Mouse (Mus musculus): ENCODE measurements around the gene Polr2f. TPM values are rescaled to one million over a fixed set of nuclear protein-coding genes. Genes with fewer than 3 reads are reported as not detected.
A peak's percentile ranks its signal among the peaks of the same experiment; 100 is the strongest.

Polr2f gene
- 100 to 1,000 TPM; 132 to 146 TPM for total RNA-seq (2021)

DNA sequence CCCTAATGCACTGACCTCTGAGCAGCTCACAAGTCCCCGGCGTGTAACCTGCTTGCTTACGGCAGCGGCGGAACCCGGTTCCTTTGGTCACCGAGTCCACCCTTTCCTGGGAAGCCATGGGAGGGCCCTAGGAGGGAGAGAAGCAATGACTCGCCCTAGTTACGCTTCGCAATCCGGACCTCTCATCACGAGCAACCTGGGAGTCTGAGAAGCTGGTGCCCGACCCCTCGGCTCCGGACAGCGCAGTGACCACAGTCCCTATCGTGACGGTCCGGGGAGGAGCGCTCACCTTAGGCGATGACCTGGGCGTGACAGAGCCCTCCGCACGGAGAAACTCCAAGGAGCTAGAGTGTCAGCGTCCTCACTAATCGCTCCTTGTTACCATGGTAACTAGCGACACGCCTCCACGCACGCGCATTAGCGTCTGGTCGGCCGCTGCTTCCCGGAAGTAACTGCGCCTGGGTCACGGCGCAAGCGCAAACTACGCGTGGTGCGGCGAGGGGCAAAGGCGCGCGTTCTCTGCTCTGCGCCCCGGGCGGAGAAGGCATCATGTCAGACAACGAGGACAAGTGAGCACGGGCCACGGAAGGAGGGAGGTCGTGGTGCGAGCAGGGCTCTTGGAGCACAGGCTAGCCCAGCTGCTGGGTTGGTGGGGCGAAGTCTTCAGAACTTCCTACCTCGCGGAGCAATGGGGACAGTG, at the start of gene Polr2f, which contains the start of gene 1700088E04Rik:
Gene Polr2f (plus strand): TSS at position 144 of the 700 bp plus-strand sequence.
Gene 1700088E04Rik (minus strand): TSS at position 388 of the 700 bp plus-strand sequence.
- DNase-seq = peak; percentile 95 to 96
- intact Hi-C loops (cut with DNase I) = no loop called here

DNA sequence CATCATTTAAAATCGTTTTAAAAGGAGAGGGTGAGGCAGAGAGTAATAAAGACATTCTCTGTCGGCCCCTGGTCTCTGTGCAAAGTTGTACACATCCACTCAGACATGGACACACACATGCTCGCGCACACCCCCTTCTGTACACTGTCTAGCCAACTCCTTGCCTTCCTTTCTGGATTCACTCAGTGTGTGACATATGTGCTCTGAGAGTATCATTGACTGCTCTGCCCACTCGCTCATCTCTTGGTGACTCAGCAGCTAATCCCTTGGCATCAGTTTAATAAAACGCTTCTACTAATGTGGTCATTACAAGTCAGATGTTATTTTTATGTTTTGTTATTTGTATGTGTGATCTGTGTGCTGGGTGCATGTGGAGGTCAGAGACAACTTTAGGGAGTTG, 48.5 kb upstream of the Polr2f start:
- DNase-seq = no peak
- intact Hi-C loops (cut with DNase I) = loop anchor here (2.0 kb wide), 1 partner anchor 35 kb away; no protein-coding TSS in a partner anchor

DNA sequence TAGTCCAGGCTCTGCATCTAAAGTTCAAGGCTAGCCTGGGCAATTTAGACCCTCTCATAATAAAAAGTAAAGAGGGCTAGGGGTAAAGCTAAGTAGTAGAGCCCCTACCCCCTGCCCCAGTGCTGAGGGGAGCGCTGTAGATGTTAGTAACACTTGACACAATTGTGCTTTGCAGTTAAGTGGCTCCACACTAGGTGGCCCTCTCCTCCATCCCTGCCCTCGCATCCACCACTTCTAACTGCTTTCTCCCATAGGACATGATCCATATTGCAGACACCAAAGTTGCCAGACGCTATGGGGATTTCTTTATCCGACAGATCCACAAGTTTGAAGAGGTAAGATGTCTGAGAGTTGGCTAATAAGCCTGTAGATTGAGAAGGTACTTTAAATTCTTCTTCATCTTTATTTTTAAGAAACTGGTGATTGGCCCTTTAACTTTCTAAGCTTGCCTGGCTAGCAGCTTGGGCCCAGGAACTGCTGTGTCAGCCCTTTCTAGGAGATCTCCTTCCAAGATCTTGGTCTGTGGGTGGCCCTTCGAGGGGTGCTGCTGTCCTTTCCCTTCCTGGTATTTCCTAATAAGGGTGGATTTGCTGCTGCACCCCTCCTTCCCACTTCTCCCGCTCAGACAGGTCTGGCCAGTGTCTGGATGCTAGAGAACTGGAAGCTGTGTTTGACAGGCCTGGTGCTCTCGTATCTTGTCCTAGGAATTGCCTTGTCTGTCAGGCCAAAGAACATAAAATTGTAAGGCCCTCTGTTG, 47.5 kb upstream of the Polr2f start:
- DNase-seq = no peak
- intact Hi-C loops (cut with DNase I) = loop anchor here (1.0 to 2.0 kb wide), 2 partner anchors 34 to 55 kb away; no protein-coding TSS in a partner anchor

DNA sequence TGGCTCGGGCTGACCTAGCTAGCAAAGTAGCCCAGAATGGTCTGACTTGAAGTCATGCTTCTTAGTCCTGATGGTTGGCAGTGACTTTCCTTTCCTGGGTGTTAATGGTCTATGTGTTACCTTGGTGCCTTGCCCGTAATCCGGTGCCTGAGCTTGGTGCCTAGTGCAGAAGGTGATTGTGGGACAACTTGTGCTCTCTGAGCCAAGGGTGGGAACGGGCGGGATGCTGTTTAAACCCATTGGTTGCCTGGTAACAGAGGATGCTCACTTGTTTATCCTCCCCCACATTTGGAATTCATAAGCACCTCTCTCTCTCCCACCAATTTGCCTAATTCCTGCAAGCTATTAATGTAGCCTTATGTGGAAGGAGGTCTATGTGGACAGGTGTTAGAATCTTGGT, 45.3 kb upstream of the Polr2f start:
- intact Hi-C loops (cut with DNase I) = no loop called here
- DNase-seq = no peak

DNA sequence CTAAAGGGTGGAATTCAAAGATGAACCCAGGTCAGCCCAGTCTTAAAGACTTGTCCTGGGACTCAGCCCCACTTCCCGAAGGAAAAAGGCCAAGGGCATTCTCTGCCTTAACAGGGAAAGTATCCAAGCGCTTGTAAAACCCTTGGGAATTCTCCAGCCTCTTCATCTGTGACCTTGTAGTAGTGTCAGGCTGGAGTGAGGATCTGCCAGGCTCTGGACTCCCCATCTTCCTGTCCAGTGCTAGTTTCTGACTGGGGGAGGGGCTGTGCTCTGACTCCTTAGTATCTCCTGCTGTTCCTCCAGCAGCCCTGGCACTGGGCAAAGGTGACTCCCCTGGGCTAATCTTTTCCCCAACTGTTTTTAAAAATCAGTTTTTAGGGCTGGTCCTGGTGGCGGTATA, 44.3 kb upstream of the Polr2f start:
- DNase-seq = no peak
- intact Hi-C loops (cut with DNase I) = loop anchor here (2.0 kb wide), 1 partner anchor 14 kb away; no protein-coding TSS in a partner anchor

DNA sequence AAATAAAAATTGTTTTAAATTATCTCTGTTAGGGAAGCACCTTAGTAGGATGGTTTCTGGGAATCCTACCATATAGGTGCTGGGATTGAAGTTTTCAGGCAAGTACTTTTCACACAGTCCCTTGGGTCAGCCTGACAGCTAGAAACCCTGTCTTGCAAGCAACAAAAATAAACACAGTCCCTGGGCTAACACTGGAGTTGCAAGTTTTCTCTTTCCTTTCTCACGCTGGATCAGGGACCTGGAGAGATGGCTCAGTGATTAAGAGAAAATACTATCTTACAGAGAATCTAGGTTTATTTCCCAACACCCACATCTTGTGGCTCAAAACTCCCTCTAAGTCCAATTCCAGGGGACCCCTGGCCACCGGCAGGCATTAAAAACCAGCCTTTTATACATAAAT, 43.7 kb upstream of the Polr2f start:
- no peak for DNase-seq
- intact Hi-C loops (cut with DNase I) = loop anchor here (2.0 kb wide), 1 partner anchor 14 kb away; no protein-coding TSS in a partner anchor

DNA sequence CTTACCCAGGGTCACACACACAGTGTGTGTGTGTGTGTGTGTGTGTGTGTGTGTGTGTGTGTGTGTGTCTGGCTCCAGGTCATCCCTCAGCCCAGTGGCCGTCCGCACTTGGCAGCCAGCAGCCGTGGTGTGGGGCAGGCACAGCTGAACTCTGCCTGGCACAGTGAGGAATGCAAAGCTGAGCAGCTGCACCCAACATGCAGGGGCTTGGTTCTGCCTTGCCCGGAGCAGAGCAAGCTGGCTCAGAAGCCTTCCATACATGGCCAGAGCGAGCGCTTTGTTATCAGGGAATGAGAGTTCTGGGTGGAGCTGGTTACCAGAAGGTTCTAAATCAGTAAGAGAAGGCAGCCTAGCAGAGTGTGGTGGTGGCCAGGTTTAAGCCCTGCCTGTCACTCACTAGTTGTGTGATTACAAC, 43.2 kb upstream of the Polr2f start:
- intact Hi-C loops (cut with DNase I) = loop anchor here (2.0 kb wide), 1 partner anchor 13 kb away; no protein-coding TSS in a partner anchor
- peak; percentile 57 to 64 for DNase-seq

DNA sequence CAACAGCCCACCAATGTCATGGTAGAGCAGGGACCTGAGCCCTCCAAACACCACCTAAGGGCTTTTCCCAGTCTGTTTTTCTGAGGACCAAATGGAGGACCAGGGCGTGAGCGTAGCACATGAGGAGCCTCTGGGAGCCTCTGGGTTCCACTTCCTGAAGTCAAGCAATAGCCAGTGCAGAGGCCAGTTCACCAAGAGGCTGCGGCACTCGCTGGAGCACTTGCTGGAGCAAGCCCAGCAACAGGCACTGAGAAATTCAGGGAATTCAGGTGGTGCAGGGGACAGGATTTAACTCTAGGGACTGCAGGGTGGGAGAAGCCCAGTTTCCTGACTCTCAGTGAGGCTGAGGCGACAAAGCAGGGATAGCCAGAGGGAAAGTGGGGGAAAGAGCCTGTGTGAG, 42.6 kb upstream of the Polr2f start:
- no peak for DNase-seq
- intact Hi-C loops (cut with DNase I) = no loop called here

DNA sequence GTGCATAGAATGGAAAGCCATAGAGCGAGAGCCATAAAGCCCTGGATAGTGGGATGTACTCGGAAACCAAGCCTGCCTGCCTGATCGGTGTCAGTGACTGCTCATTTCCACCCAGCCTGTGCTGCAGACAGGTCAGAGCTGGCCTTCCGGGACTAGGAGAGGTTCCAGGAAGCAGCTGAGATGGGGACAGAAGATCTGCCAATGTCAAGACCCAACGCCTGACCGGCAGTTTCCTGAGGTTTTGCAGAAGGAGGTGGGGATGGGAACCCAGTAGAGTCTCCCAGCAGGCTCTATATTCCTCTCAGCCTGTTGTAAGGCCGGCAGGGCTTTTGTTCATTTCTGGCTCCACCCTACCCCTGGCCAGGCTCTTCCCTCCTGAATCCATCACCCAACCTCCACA, 41.9 kb upstream of the Polr2f start:
- peak in 1 of 2 experiments; percentile 35 for DNase-seq
- intact Hi-C loops (cut with DNase I) = no loop called here

DNA sequence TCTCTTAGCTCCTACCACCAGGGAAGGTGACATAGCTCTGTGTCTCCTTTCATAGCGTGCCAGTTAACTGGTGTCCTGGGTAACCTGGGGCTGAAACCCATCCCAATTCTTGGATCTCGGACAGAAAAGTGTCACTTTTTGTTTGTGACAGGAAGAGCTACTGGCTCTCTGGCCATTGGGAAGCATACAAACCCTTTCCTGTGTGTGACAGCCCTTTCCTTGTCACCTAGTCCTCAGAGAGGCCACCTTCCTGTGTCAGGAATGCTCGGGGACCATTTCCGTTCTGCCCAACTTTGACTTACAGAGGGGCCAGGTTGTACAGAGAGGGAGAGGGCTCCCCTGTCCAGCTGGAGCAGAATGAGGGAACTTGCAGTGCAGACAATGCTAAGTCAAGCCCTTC, 41.4 kb upstream of the Polr2f start:
- no peak for DNase-seq
- intact Hi-C loops (cut with DNase I) = no loop called here

DNA sequence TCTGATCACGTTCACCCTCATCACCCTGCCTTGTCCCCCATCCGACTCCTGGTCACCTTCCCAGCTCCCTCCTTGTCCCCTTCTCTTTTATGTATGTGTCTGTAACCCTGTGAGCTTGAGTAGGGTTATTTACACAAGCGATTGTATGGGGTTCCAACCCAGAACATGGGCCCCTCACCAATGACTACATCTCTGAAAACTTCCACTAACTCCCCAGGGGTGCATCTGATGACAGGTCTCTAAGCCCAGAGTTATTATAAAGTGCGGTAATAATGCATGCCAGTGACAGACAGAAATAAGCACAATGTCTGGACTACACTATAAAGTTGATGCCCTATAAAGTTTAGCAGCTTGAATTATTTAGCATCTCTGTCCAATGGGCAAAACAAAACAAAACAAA, 40.4 kb upstream of the Polr2f start:
- intact Hi-C loops (cut with DNase I) = no loop called here
- no peak for DNase-seq

DNA sequence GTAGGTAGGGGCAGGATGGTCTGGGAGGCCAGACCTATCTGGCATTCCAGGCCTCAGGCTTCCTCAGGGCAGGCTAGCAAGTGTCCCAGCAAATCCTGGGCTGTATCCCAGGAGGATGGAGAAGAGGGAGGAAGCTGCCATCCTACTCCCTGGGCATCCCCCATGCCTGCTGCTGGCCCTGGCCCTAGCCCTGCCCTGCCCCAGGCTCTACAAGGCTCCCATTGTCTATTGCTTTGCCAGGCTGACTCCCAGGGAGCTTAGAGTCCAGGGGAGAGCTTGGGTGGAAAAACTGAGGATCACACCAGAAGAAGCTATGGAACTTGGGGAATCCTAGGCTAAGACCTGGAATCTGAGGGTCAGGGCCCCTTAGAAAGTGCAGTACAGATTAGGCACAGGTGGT, 39.3 kb upstream of the Polr2f start:
- DNase-seq = no peak
- intact Hi-C loops (cut with DNase I) = no loop called here

DNA sequence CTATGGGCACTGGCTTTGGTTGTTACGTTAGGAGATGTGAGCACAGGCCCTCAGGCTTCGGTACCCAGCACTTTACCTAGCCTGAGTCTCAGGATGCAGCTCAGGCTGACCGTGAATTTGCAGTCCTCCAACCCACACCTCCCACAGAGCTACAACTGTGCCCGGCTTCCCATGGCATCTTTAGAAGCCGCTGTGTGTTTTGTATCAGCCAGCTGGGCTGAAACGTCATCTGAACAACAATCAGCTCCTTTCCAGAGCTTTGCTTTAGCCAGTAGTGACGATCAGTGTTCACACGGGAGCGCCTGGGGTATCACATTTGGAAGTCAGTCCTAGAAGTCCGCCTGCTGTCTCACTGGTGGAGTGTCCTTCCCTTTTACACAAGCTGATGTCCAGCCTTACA, 37.5 kb upstream of the Polr2f start:
- no peak for DNase-seq
- intact Hi-C loops (cut with DNase I) = no loop called here

DNA sequence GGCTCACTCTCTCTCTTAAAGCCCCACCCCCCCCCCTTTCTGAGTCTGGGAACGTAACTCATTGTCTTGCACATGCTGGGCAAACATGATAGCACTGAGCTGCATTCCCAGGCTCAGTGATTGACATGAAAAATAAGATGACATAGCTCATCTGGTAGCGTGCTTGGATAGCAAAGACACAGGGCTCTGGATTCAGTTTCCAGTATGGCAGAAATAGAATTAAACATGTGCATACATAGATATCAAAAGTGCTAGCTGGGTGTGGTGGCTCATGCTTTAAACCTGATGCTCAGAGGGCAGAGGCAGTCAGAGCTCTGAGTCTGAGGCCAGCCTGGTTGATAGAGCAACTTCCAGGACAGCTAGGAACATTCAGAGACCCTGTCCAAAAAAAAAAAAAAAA, 35.0 kb upstream of the Polr2f start:
- DNase-seq = no peak
- intact Hi-C loops (cut with DNase I) = no loop called here

DNA sequence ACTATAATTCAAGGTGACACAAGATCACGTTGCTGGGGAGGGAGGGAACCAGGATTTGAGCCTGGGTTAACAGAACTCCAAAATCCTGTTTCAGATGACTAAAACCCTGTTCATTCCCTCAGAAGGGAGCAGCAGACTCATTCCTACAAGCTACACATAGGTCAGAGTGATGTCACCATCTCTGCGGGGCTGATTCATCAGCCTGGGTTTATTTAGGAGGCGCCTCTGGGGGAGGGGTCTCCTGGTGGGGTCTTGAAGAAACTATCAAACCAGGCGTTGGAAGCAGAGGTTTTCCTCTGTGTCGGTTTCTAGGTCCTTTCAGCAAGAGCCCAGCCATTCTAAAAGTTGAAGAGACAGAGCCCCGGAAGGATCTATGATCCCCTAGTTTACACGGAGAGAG, 32.8 kb upstream of the Polr2f start:
- intact Hi-C loops (cut with DNase I) = no loop called here
- DNase-seq = no peak

DNA sequence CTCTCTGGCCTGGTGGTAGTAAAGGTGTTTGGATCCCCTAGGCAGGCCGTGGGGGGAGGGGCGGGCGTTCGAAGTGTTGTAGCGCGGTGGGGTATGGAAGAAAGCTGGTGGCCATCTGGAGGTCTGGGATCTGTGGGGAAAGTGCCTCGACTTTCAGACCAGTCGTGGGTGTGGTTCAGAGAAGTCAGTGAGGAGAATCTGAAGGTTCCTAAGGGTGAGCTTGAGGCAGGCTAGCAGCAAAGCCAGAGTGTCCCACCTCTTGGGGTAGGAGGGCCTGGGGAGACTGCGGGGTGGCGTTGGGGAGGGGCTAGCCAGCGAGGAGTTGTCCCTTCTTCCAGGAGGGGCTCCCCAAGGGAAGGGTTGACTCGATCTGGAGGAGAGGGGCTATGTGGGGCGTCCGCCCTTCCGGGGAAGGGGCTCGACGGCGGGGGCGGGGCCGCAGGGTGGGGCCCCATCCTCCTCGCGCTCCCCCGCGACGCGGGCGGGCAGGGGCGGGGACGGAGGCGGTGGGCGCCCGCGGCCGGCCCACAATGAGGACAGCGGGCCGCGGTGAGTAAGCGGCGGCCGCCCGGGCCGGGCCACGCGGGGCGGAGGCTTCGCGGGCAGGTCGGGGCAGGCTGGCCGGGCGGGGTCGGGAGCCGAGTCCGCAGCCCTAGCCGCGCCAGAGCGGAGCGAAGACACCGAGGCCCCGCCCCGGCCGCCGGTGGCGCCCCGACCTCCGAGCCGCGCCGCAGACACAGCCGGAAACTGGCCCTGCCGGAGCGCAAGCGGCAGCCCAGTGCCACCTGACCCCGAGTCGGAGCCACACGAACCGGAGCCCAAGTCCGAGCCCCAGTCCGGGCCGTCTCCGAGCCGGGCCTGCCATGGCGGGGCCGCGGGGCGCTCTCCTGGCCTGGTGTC, 32.1 kb upstream of the Polr2f start, which contains the start of gene Micall1:
Gene Micall1 (plus strand): TSS at position 478 of the 900 bp plus-strand sequence.
- intact Hi-C loops (cut with DNase I) = no loop called here
- DNase-seq = peak; percentile 76 to 83

DNA sequence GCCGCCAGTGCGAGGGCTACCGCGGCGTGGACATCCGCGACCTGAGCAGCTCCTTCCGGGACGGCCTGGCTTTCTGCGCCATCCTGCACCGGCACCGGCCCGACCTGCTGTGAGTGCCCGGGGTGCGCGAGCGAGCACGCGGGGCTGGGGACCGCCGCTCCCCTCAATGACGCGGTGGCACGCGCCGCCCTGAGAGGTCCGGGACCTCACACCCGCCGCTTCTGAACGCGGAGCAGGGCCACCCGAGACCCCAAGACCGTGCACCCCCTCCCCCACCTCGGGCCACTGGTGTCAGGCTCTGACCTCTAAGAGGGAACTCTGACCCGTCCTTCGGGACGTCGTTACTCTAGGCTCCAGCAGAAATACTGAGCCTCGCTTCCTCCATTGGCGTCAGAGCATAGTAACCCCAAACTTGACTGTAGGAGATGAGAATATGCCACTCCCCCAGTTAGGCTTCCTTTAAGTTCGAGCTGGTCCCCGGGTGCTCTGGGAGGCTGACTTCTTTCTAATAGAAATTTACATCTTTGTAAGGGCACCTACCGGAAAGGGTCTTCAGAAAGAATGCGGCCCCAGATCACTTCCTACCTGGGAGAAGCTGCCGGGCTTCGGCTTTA, 31.4 kb upstream of the Polr2f start:
- DNase-seq = no peak
- intact Hi-C loops (cut with DNase I) = no loop called here

DNA sequence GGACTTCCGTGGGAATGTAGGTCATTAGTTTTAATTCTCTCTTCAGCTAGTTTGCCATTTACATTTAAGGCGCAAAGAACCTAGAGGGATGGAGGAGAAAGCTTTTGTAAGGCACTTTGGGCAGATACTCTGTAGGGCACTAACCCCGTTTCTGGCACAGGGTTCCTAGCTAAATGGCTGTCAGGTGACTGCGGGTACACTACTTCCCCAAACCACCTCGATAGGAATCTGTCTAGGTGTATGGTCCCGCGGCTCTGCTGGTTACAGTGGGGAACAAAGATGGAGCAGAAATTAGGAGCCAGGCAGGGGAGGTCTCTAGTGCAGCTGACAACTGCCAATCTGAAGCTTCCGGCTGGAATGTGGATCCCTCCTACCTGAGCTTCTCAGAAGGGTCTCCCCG, 30.8 kb upstream of the Polr2f start:
- DNase-seq = no peak

DNA sequence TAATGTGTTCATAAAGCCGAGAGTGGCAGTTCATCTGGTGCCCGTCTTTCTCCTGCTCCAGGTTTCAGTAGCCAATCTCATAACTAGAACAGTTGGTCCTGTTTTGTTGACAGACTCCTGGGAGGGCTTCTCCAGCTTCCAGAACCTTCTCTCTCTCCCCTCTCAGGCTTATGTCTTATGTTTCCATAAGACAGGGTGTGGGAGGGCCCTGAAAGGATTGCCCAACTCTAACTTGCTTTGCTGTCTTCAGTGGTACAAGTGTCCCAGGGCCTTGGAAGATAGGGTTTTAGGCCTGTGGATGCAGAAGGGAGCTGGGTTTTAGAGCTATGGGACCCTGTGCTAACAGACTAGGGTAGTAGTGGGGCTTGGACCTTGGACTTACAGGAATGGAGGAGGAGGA, 30.3 kb upstream of the Polr2f start:
- intact Hi-C loops (cut with DNase I) = loop anchor here (2.0 kb wide), 1 partner anchor 14 kb away; no protein-coding TSS in a partner anchor
- no peak for DNase-seq

More for the DNA sequence above, 30.8 kb upstream of the Polr2f start:
- intact Hi-C loops (cut with DNase I) = loop anchor here (2.0 kb wide), 1 partner anchor 13 kb away; no protein-coding TSS in a partner anchor

DNA sequence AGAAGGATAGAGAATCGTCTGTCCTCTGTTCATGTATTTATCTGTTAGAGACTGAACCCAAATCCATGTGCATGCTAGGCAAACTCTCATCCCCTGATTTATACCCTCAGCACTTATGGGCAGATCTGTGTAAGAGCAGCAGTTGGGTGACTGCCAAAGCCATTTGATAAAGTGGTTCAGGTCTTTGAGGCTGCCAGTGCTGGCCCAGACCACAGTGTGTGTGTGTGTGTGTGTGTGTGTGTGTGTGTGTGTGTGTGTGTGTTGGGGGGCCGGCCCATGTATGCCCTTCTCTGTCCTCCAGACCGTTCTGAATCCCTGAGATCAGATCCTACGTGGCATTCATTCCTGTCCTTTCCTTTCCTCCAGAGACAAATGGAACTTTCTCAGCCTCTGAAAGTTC, 29.0 kb upstream of the Polr2f start:
- intact Hi-C loops (cut with DNase I) = loop anchor here (2.0 kb wide), 1 partner anchor 15 kb away; no protein-coding TSS in a partner anchor
- DNase-seq = peak in 1 of 2 experiments; percentile 55

Measured in heart, postnatal 36 days (tissue).